Mouse (Mus musculus) cerebellum, postnatal 36 days (tissue): ENCODE data around the gene Hsdl2.
"Not testable (repeated sequence)": the region's sequence is repeated elsewhere in the genome, so short reads cannot be mapped to it uniquely, and the experiment has no call there.

ENCODE experiments used
- DNase-seq, 2 experiments: peaks; one replicate each; pipeline ENCODE4 v3.0.0; 2021 to 2022; ENCODE audit warnings: mixed read lengths in 2 of 2

Hsdl2 gene

DNA sequence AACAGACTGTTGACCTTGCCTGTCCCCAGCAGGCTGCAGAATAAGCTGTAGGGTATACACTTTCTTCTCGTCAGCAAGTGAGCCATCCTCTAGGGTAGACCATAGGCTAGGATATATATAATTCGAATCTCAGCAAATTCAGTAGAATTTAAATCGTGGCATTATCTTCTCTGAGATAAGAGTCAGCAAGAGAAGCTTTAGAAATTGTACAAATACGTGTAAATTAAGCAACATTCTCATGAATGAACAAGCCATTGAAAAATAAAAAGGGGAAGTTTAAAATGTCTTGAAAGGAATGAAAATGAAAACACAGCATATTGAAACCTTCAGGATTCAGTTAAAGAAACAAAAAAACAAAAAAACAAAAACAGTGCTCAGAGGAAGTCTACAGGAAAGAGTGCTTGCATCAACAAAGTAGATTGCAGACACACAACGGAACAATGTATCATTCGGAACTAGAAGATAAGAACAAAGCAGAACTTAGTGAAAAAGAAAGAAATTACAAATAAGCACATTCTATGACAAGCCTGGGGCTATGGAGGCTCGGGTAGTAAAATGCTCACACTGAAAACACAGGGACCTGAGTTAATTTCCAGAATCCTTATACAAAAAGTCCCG is 15.7 kb upstream of the Hsdl2 start:
- no peak for DNase-seq

DNA sequence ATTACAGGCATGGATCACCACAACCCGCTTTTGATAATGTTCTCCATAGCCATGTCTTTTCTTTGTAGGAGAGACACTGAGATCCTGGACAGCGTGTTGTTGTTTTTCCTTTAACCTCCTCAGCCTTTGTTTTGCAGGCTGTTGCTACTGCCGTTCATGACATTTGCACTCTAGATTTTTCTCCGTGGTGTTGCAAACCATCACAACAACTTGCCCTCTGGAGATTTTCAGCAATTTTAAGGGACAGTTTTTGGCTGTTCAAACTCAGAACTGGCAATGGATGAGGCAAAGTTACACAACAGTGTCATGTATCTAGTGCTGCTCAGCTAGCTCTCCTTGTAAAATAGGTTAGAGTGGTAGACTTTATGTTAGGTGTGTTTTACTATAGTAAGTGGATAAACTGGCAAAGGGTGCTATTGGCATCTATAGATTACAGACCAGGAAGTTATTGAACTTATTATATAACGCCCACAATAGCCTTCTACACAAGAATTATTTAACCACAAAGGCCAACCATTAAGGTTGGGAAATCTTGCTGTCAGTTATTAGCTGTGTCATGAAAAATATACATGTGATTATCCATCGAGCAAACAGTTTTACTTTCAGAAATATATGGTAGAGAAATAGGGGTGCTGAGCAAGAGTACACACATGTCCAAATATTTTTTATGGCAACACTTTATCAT is 13.6 kb upstream of the Hsdl2 start:
- DNase-seq = no peak

DNA sequence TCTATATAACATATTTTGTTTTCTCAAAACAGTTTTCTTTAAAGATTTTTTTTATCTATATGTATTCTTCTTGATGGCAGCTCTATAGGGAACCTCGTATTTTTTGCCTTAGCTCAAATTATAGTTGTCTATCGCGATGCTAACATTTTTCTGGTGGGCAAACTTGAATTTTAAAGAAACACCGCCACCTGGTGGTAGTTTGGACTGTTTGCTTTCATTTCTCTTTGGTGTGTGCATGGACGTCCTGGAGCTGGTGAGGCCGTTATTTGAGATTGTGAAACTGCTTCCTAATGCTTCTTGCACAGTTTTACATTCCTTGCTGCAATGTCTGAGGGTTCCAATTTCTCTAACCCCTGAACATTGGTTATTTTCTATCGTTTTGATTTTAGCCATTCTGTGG is 11.8 kb upstream of the Hsdl2 start:
- peak; percentile 59 to 78 for DNase-seq

DNA sequence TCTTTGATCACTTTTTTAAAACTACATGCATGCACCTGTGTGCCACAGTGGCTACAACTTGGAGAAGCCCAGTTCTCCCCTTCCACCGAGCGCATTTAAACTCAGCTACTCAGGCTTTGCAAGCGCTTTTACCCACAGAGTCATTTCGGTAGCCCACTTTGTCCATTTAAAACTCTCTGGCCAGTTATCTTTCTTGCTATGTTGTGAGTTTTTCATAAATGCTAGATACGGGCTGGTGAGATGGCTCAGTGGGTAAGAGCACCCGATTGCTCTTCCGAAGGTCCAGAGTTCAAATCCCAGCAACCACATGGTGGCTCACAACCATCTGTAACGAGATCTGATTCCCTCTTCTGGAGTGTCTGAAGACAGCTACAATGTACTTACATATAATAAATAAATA is 10.8 kb upstream of the Hsdl2 start:
- DNase-seq = not testable (repeated sequence)

DNA sequence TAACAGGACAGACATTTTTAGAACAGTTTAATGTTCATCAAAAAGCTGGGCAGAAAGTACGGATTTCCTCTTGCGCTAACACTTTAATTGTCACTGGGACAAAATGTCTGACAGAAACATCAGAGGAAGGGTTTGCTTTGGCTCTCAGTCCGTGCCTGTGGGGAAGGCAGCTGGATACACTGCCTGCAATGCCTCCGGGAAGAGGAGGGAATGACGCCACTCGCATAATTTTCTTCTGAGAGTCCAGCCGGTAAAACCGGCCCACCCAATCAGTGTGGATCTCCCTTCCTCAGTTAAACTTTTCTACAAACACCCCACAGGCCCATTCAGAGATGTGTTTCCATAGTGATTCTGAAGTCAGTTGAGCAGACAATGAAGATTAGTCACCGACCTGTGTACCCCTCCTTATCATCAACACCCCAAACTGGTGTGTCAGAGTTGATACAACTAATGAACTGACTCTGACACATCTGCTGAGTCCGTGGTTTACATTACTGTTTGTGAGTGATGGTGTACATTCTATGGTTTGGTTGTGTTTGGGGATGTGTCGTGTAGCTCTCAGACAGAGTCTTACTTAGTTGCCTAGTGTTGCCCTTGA is 8.7 kb upstream of the Hsdl2 start:
- no peak for DNase-seq

DNA sequence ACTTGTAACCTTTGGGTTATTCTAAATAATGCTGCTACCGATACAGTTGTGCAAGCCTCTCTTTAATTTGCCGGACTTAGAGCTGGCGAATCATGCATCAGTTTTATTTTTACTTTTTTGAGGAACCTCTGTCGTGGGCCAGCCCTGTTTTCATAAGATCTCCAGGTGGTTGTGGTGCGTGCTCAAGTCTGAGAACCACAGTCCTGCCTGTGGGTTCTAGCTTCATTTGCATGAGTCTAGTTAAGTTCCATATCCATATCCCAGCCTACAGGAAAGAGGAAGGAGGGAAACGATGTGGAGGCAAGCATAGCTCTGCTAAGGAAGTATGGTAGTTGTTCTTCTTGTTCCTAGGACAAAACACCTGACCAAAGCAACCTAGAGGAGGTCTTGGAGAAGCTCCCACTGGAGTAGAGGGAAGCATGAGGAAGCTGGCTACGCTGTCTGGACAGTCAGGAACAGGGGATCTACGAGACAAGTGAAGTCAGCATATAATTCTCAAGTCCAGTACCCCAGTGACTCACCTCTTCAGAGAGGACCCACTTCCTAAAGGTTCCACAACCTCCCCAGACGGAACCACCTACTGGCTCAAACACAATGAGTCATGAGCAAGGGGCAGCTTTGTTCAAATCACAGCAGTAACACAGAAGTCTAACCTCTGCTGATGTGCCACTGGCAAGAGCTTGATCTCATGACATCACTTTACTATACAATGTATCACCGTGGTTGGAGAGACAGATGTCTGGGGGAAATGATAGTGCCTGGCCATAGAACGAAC is 6.0 kb upstream of the Hsdl2 start:
- DNase-seq = no peak

DNA sequence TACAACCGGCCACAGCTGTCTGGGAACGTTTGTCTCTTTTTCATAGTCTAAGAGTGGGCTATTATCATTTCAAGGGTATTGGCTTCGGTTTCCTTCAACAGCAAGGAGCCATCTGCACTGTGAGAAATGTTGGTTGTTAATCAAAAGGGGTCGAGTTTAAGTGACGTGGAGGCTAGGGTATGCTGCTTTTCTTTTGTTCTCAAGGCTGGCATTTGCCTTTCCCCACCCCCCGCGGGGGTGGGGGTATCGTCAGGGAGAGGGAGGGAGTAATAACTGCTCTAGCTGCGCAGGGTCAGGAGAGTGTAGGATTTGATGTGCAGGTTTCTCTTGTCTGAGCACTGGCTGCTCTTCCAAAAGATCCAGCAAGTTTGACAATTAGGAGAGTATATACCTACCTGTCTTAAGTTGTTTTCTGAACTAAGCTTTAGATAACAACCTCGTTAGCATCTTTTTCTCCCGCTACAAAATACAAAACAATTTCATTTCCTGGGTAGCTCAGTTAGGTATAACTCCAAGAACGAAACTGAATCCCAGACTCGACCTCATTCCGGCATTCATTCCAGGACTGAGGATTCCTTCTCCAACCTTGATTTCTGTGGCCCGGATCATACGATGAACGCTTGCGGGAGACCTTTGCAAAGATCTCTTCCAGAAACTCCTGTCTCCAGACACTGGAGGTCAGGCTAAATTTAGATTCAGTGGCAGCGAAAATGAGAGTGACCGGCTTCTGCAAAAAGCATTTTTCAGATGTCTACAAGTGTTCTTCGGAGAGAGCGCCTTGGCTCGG is 675 bp upstream of the Hsdl2 start:
- DNase-seq = peak; percentile 19 to 31

DNA sequence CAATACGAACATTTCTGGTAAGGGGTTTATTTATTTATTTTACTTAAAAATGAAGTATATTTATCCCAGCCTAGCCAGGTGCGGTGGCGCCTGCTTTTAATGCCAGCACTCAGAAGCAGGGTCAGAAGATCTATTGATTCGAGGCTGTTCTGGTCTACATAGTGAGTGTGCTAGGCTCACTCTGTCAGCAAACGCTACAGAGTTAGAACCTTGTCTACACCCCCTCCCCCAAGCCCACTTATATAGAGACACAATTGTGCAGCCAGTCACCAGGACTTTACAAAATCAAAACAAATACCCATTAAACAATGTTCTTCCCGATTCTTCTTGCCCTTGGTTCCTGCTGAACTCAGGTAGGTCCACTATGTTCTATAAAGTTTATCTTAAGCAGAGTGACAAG is 823 bp downstream of the Hsdl2 start:
- DNase-seq = peak in 1 of 2 experiments; percentile 3

DNA sequence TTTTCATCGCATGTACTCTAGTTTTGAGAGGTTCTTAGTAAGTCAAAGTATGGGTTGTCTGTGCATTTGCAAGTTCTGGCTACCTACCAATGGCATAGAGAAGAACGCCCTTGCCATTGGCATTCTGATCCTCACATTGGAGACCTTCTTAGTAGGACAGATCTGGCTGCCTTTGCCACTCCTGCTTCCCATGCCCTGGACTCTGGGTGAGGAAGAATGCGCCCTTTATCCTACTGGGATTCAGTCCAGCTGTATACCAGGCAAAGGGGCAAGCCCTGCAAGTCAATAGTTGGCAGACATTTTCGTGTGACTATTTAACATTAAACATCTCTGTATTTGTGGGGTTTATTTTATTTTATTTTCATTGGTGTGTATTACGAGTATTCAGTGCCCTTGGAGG is 3.7 kb downstream of the Hsdl2 start:
- no peak for DNase-seq

DNA sequence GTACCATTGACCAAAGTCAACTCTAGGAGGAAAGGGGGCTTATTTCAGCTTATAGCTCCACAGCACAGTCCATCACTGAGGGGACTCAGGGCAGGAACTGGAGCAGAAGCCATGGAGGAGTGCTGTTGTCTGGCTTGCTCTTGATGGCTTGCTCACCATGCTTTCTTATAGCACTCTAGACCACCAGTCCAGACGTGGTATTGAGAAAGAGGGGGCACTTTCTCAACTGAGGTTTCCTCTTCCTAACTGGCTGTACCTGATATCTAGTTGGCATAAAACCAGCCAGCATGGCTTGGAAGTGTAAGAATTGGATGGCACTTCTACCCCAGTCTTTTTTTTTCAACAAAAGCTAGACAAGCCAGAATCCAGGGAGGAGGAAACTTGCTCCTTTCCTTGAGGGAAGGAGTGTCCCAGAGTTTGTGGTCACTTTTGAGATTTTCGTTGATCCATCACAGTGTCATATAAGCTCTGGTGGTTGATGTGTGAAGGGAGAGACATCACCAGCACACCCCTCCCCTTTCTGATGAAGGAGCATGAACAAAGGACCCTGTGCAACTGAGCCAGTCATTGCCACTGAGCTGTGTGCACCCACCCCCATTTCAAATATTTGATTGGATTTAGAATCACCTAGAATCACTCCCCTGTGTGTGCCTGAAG is 6.0 kb downstream of the Hsdl2 start:
- no peak for DNase-seq

DNA sequence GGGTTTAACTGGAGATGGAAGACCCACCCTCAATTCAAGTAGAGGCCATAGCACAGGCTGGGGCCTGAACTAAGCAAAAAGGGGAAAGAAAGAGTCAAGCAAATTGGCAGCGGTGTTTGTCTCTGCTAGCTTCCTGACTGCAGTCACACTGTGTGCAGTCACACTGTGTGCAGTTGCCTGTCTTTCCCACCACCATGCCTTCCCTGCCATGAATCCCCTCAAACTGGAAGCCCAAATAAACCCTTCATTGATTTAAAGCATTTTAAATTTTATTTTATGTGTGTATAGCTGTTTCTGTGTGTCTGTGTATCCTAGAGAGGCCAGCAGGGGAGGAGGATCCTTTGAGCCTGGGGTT is 6.5 kb downstream of the Hsdl2 start:
- DNase-seq = no peak

DNA sequence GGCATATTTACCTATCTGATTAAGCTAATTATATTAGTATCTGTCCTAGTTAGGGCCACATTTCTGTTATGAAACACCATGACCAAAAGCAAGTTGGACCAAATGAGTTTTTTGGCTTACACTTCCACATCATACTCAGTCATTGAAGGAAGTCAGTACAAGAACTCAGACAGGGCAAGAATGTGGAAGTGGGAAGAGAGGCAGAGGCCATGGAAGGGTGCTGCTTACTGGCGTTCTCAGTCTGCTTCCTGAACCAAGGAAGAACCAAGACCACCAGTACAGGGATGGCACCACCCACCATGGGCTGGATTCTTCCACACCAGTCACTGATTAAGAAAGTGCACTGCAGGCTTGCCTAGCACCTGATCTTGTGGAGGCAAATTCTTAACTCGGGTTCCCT is 13.3 kb downstream of the Hsdl2 start:
- DNase-seq = no peak

DNA sequence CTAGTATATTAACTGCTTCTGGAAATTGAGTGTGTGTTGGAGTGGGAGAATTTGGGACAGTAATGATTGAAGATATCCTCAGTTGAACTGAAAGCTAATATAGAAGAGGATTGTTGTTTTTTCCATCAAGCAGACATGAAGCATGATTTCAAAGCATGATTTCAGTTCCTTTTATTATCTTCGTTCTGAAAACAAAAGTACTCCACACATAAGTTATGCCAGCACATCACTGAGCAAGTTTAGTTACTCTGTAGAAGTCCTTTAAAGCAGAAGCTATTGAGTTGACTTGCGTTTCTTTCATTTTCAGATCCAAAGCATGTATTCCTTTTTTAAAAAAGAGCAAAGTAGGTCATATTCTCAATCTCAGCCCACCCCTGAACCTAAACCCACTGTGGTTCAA is 15.2 kb downstream of the Hsdl2 start:
- no peak for DNase-seq

DNA sequence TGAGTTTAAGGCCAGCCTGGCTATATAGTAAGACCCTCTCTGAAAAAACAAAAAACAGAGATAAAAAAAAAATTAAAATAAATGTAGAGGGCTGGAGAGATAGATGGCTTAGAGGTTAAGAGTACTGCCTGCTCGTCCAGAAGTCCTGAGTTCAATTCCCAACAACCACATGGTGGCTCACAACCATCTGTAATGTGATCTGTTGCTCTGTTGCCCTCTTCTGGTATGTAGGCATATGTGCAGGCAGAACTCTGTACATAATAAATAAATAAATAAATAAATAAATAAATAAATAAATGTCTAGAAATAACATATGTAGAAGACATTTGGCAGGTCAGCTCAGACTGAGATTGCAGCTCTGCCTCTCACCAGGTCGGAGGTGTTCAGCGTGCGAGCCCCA is 21.3 kb downstream of the Hsdl2 start:
- DNase-seq = no peak

DNA sequence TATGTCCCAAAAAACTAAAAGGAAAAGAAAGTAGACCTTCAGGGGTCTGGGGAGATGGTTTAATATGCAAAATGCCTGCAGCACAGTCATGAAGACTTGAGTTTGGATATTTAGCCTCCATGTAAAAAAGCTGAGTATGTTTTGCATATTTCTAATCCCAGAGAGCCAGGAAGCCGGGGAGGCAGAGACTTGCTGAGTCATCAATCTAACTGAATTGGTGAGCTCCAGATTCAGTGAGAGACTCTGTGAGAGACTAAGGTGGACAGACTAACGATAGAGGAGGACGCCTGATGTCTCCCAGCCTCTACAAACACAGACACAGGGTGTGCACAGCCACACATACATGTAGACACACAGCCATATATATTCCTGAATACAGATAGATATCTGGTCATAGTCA is 23.5 kb downstream of the Hsdl2 start:
- DNase-seq = no peak

DNA sequence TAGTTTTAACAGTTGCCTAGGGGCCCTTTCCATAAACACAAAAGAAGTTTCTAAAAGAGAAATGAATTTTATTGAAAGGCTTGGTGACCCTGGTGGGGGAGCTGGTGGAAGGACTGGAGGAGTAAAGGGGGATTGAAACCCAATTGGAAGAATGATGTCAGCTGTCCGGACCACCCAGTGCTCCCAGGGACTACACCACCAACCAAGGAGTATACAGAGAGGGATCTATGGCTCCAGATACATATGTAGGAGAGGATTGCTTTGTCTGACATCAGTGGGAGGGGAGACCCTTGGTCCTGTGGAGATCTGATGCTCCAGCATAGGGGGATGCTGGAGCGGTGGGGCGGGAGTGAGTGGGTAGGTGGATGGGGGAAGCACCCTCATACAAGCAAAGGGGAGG is 24.1 kb downstream of the Hsdl2 start:
- no peak for DNase-seq

DNA sequence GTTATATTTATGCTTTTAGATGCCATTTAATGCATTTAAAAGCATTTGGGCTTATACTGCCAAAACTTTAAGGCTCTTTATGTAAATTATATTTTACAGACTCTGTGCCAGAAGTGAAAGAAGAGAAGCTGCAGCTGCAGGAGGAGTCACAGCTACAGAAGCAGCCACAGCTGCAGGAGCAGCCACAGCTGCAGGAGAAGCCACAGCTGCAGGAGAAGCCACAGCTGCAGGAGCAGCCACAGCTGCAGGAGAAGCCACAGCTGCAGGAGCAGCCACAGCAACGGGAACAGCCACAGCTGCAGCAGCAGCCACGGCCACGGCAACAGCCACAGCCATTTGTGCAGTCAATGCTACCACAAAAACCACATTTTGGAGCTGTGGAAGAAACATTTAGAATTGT is 29.0 kb downstream of the Hsdl2 start:
- DNase-seq = no peak

DNA sequence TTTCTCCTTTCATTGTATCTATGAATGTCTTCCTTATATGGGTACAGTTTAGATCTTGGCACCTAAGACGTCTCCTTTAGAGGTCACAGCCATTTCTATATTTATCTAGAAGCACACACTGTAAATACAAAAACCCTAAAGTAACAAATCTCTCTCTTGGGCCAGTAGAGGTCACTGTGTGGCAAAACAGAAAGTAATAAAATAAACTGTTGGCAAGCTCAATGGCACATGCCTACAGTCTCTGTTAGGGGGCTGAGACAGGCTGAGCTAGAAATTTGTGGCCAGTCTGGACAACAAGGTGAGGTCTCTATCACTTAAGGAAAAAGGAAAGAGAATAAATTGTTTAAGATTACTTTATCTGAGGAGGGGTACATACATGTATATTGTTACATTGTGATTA is 33.6 kb downstream of the Hsdl2 start:
- DNase-seq = peak in 1 of 2 experiments; percentile 9

DNA sequence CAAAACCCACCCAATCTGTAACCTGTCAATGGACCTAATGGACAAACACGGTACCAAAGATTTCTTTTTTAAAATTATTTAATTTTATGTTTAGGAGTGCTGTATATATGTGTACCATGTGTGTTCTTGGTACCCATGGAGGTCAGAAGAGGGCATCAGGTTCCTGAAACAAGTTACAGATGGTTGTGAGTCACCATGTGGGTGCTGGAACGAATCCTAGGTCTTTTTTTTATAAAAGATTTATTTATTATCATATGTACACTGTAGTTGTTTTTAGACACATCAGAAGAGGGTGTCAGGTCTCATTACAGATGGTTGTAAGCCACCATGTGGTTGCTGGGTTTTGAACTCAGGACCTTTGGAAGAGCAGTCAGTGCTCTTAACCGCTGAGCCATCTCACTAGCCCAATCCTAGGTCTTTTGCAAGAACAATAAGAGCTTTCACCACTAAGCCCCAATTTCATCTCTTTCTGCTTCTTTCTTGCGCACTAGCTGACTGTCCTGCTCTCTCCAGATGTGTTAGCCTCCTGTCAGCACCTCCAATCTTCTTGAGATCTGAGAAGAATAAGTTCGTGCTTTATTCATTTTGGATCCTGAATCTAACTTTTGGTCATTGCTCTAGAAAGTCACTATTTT is 38.4 kb downstream of the Hsdl2 start:
- no peak for DNase-seq

DNA sequence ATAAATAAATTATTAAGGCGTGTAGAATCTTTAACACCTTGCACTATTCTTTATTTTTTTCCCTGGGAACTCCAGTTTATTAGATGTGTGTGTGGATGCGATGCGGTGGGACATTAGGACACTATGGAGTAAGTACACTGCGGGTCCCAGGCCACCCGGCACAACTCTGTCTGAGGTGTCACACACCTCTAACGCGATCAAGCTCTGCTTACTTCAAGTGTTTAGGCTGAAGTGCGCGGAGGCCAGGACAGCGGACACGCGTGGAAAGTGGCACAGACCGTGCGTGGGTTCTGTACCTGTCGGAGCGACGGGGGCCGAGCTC is 44.3 kb downstream of the Hsdl2 start:
- DNase-seq = no peak

DNA sequence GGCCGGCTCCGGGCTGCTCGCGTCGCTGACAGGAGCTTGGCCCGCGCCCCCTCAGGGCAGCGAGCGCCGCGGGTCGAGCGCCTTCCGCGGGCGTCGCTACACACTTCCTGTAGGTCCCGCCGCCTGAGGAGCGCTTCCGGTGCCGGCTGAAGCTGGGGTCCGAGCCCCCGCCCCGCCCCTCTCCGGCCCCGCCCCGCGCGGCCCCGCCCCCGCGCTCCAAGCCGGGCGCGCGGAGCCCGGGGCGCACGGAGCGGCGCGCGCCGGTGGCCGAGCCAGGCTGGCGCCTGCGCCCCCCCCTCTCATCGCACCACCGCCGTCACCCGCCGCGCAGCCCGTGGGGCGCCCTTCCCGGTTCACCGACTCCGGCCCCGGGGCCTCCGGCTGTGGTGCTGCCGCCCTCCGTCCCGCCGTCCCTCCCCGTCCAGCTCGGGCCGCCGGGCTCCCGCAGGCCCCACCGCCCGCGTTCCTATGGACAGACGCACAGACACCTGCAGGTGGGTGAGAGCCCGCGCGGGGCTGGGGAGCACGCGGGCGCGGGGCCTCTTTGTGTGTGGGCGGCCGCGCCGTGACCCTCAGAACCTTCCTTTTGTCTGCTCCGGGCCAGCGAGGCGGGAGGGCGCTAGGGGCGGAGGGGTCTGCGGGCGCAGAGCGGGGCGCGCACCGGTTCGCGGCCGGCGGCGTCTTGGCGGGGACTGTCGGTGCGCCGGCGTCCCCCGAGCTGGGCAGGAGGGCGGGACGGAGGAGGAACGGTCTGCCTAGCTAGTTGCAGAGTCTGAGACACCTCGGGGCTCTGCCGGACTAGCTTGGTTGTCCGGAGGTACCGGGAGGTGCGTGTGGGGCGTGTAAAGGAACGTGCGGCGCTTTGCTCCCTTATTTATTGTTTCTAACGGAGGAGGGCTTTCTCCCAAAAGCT is 44.9 kb downstream of the Hsdl2 start, which contains the start of gene E130308A19Rik:
Gene E130308A19Rik, plus strand, starts transcription at position 214 of the 913 bp plus-strand sequence.
- DNase-seq = peak; percentile 65 to 72
